Mouse (Mus musculus): ENCODE measurements around the gene Fndc9. TPM values are rescaled to one million over a fixed set of nuclear protein-coding genes. Genes with fewer than 3 reads are reported as not detected.

Fndc9 gene
- polyA plus RNA-seq, 1 experiment from 2014 or later: 0.08 TPM

DNA sequence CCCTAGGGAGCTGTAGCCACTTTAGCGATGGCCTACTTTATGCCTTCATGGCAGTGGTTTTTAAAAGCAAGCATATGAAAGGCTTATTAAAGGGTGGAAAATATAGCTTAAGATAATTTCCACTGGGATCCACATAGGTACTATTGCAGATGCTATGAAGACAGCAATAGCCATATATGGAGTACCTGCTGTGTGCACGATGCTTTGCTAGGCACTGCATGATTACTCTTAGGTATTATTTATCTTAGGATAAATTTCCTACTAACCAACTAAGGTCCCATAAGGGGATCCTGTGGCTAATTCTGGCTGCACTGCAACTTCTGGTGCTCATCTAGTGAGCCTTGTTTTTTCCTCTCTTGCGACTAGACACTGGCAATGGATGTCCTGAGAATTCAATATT, 13.0 kb downstream of the Fndc9 start:
- H3K4me1 ChIP-seq (ENCODE audit: control insufficient read depth in 2 of 2, insufficient read depth in 2 of 2, low read length in 2 of 2): no peaks in the 10 kb centered on the region
- 87% methylated on average over 3 of the region's 3 CpGs for WGBS

DNA sequence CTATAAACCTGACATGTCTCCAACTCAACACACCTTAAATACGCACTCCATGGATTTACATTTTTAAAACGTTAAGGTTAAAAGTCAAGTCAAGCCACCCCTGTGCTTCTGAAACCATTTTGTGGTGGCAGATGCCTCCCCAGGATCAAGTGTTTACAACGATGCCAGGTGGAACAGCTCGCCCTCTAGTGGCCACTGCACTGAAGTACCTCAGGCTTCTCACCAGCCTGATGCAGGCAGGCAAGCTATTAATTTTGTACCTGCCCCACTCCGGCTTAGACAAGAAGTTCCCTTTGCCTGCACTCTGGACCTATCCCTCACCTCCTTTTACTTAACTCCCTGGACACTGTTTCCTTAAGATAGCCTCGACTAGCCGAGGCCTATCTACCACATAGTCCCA, 16.7 kb downstream of the Fndc9 start:
- Histone ChIP-seq H3K9ac (ENCODE audit: low read length) (no peak overlapping the region), H3K4me2 (ENCODE audit: low read length) (no peak overlapping the region), H3K9me3 (ENCODE audit: control insufficient read depth, low read length) (peaks cover 4% of the 10 kb centered on the region; the same call in 1 of the 2 replicates), H3K36me3 (ENCODE audit: control insufficient read depth, insufficient read depth, low read length) (0 out of 2 replicates have a peak, but pooled peaks cover 7% of the 10 kb centered on the region), H3K27ac (replicated peaks in 1 of 2; ENCODE audit: control insufficient read depth in 1 of 2, insufficient read depth in 1 of 2, low read depth in 2 of 2, low read length in 2 of 2) (no peak overlapping the region), H3K4me1 (ENCODE audit: control insufficient read depth in 2 of 2, insufficient read depth in 2 of 2, low read length in 2 of 2) (no peaks in the 10 kb centered on the region), H3K27me3 (ENCODE audit: control insufficient read depth, insufficient read depth, low read length) (no peaks in the 10 kb centered on the region), H3K4me3 (ENCODE audit: control insufficient read depth in 1 of 2, insufficient read depth in 1 of 2, low read depth in 1 of 2, low read length in 2 of 2) (no peak overlapping the region)
- WGBS: 28% methylated on average over 7 of the region's 7 CpGs
- no peak for ATAC-seq (ENCODE audit: insufficient number of reproducible peaks, insufficient read depth, low FRiP score, low read depth)

More for the DNA sequence above, 13.0 kb downstream of the Fndc9 start:
- ATAC-seq (ENCODE audit: insufficient number of reproducible peaks, insufficient read depth, low FRiP score, low read depth): no peak
- no peak overlapping the region for H3K27ac ChIP-seq (replicated peaks in 1 of 2; ENCODE audit: control insufficient read depth in 1 of 2, insufficient read depth in 1 of 2, low read depth in 2 of 2, low read length in 2 of 2)
- no peaks in the 10 kb centered on the region for H3K27me3 ChIP-seq (ENCODE audit: control insufficient read depth, insufficient read depth, low read length)
- no peak overlapping the region for H3K4me3 ChIP-seq (ENCODE audit: control insufficient read depth in 1 of 2, insufficient read depth in 1 of 2, low read depth in 1 of 2, low read length in 2 of 2)
- no peak overlapping the region for H3K4me2 ChIP-seq (ENCODE audit: low read length)
- no peaks in the 10 kb centered on the region for H3K9me3 ChIP-seq (ENCODE audit: control insufficient read depth, low read length)
- H3K36me3 ChIP-seq (ENCODE audit: control insufficient read depth, insufficient read depth, low read length): 0 out of 2 replicates have a peak, but pooled peaks cover 2% of the 10 kb centered on the region
- no peak overlapping the region for H3K9ac ChIP-seq (ENCODE audit: low read length)

DNA sequence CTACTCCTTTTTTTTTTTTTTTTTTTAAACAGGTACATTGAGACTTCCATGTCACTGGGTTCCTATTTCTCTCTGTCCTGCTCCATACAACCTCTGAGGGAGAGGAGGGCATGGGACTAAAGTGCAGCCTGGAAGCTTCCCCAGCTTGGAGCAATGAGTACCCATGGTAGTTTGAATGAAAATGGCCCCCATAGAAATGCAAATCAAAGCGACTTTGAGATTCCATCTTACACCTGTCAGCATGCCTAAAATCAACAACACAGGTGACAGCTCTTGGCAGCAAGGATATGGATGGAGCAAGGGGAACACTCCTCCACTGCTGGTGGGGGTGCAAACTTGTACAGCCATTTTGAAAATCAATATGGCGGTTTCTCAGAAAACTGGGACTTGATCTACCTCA, 20.0 kb downstream of the Fndc9 start:
- H3K9me3 ChIP-seq (ENCODE audit: control insufficient read depth, low read length): peaks cover 4% of the 10 kb centered on the region; the same call in 1 of the 2 replicates
- H3K4me2 ChIP-seq (ENCODE audit: low read length): no peak overlapping the region
- no peak overlapping the region for H3K27ac ChIP-seq (replicated peaks in 1 of 2; ENCODE audit: control insufficient read depth in 1 of 2, insufficient read depth in 1 of 2, low read depth in 2 of 2, low read length in 2 of 2)
- H3K36me3 ChIP-seq (ENCODE audit: control insufficient read depth, insufficient read depth, low read length): 0 out of 2 replicates have a peak, but pooled peaks cover 5% of the 10 kb centered on the region
- no peak overlapping the region for H3K4me3 ChIP-seq (ENCODE audit: control insufficient read depth in 1 of 2, insufficient read depth in 1 of 2, low read depth in 1 of 2, low read length in 2 of 2)
- H3K9ac ChIP-seq (ENCODE audit: low read length): no peak overlapping the region
- no peak for ATAC-seq (ENCODE audit: insufficient number of reproducible peaks, insufficient read depth, low FRiP score, low read depth)
- 74% methylated on average over 2 of the region's 2 CpGs for WGBS
- no peaks in the 10 kb centered on the region for H3K4me1 ChIP-seq (ENCODE audit: control insufficient read depth in 2 of 2, insufficient read depth in 2 of 2, low read length in 2 of 2)
- no peaks in the 10 kb centered on the region for H3K27me3 ChIP-seq (ENCODE audit: control insufficient read depth, insufficient read depth, low read length)

DNA sequence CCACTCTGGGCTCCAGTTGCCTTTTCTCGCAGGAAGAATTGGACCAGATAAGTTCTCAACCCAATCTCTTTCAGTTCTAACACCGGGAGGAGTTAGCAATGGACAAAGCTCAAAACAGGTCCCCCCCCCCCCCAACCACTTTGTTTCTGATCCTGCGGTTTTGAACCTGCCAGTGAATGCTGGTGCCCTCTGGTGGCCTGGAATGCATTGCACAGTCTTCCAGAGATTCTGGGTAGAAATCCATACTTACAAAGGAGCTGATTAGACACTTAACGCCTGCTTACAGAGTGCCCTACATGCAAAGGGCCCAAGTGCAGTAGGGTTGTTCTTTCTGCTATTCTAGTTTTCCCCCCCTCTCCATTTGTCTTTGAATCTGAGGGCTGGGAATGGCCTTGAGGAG, 22.9 kb downstream of the Fndc9 start:
- Histone ChIP-seq H3K27me3 (ENCODE audit: control insufficient read depth, insufficient read depth, low read length) (no peaks in the 10 kb centered on the region), H3K4me3 (ENCODE audit: control insufficient read depth in 1 of 2, insufficient read depth in 1 of 2, low read depth in 1 of 2, low read length in 2 of 2) (no peak overlapping the region), H3K27ac (replicated peaks in 1 of 2; ENCODE audit: control insufficient read depth in 1 of 2, insufficient read depth in 1 of 2, low read depth in 2 of 2, low read length in 2 of 2) (no peak overlapping the region), H3K36me3 (ENCODE audit: control insufficient read depth, insufficient read depth, low read length) (0 out of 2 replicates have a peak, but pooled peaks cover 5% of the 10 kb centered on the region), H3K9ac (ENCODE audit: low read length) (no peak overlapping the region), H3K4me2 (ENCODE audit: low read length) (no peak overlapping the region), H3K4me1 (ENCODE audit: control insufficient read depth in 2 of 2, insufficient read depth in 2 of 2, low read length in 2 of 2) (no peaks in the 10 kb centered on the region), H3K9me3 (ENCODE audit: control insufficient read depth, low read length) (peaks cover 4% of the 10 kb centered on the region; the same call in 1 of the 2 replicates)
- no peak for ATAC-seq (ENCODE audit: insufficient number of reproducible peaks, insufficient read depth, low FRiP score, low read depth)
- 58% methylated on average over 4 of the region's 4 CpGs for WGBS

DNA sequence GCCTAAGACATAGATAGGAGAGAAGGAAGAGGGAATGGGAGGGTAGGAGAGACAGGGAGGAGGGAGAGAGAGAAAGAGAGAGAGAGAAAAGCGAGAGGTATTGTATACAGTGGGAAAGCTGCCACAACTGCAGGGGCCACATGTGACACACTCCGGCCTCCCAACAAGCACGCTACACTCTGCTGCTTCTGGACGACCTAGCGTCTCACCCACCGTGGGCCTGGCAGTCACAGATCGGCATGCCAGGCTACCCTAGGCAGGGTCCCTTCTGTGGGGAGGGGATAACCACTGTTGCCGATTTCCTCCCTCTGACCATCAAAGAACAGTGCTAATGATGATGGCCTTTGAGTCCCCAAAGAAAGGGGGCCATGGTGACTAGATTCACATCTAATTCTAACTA, 23.4 kb downstream of the Fndc9 start:
- no peak overlapping the region for H3K27ac ChIP-seq (replicated peaks in 1 of 2; ENCODE audit: control insufficient read depth in 1 of 2, insufficient read depth in 1 of 2, low read depth in 2 of 2, low read length in 2 of 2)
- H3K36me3 ChIP-seq (ENCODE audit: control insufficient read depth, insufficient read depth, low read length): 0 out of 2 replicates have a peak, but pooled peaks cover 2% of the 10 kb centered on the region
- WGBS: 91% methylated on average over 8 of the region's 8 CpGs
- H3K9ac ChIP-seq (ENCODE audit: low read length): no peak overlapping the region
- no peak for ATAC-seq (ENCODE audit: insufficient number of reproducible peaks, insufficient read depth, low FRiP score, low read depth)
- no peaks in the 10 kb centered on the region for H3K27me3 ChIP-seq (ENCODE audit: control insufficient read depth, insufficient read depth, low read length)
- H3K4me2 ChIP-seq (ENCODE audit: low read length): no peak overlapping the region
- H3K4me3 ChIP-seq (ENCODE audit: control insufficient read depth in 1 of 2, insufficient read depth in 1 of 2, low read depth in 1 of 2, low read length in 2 of 2): no peak overlapping the region
- H3K9me3 ChIP-seq (ENCODE audit: control insufficient read depth, low read length): peaks cover 4% of the 10 kb centered on the region; the same call in 1 of the 2 replicates
- no peaks in the 10 kb centered on the region for H3K4me1 ChIP-seq (ENCODE audit: control insufficient read depth in 2 of 2, insufficient read depth in 2 of 2, low read length in 2 of 2)

DNA sequence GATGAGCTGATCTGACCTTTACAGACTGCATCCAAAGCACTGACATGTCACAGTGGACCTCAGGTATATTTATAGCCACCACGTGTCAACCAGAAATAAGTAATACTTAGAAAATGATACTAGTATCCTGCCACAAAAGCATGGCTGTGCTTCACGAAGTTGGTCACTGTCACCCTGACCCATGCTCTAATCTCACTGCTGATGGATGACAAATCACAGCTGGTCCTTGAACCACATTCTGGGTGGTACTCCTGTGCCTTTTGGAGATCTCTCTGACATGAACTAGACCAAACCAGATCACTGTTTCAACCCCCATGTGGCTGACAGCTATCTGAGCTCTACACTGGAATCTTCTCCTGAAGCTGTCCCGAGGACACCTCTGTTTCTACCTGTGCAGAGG, 27.5 kb downstream of the Fndc9 start:
- no peaks in the 10 kb centered on the region for H3K4me1 ChIP-seq (ENCODE audit: control insufficient read depth in 2 of 2, insufficient read depth in 2 of 2, low read length in 2 of 2)
- H3K4me3 ChIP-seq (ENCODE audit: control insufficient read depth in 1 of 2, insufficient read depth in 1 of 2, low read depth in 1 of 2, low read length in 2 of 2): no peak overlapping the region
- H3K27ac ChIP-seq (replicated peaks in 1 of 2; ENCODE audit: control insufficient read depth in 1 of 2, insufficient read depth in 1 of 2, low read depth in 2 of 2, low read length in 2 of 2): no peak overlapping the region
- no peaks in the 10 kb centered on the region for H3K9me3 ChIP-seq (ENCODE audit: control insufficient read depth, low read length)
- no peak overlapping the region for H3K4me2 ChIP-seq (ENCODE audit: low read length)
- H3K9ac ChIP-seq (ENCODE audit: low read length): no peak overlapping the region
- WGBS: 58% methylated on average over 3 of the region's 3 CpGs
- no peaks in the 10 kb centered on the region for H3K36me3 ChIP-seq (ENCODE audit: control insufficient read depth, insufficient read depth, low read length)
- H3K27me3 ChIP-seq (ENCODE audit: control insufficient read depth, insufficient read depth, low read length): no peaks in the 10 kb centered on the region
- ATAC-seq (ENCODE audit: insufficient number of reproducible peaks, insufficient read depth, low FRiP score, low read depth): no peak

DNA sequence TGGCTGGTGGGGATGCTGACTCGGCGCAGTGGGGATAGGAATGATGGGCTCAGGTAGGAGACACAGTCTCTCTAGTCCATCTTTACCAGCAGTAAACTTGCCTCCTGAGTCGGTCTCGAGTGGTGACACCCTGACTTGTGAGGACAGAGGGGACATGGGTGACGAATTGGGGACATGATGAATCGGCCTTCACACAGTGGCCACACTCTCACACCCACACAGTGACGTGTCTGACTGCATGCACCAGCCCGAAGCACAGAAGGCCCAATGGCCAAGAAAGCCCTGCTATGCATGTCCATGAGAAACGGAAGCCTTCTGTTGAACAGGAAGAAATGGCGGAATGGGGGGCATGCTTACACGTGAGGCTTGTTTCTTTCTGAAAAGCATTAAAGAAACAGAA, 28.0 kb downstream of the Fndc9 start:
- WGBS: 84% methylated on average over 11 of the region's 11 CpGs
- no peaks in the 10 kb centered on the region for H3K4me1 ChIP-seq (ENCODE audit: control insufficient read depth in 2 of 2, insufficient read depth in 2 of 2, low read length in 2 of 2)
- H3K27me3 ChIP-seq (ENCODE audit: control insufficient read depth, insufficient read depth, low read length): no peaks in the 10 kb centered on the region
- ATAC-seq (ENCODE audit: insufficient number of reproducible peaks, insufficient read depth, low FRiP score, low read depth): no peak
- H3K4me3 ChIP-seq (ENCODE audit: control insufficient read depth in 1 of 2, insufficient read depth in 1 of 2, low read depth in 1 of 2, low read length in 2 of 2): no peak overlapping the region
- no peak overlapping the region for H3K4me2 ChIP-seq (ENCODE audit: low read length)
- H3K9ac ChIP-seq (ENCODE audit: low read length): no peak overlapping the region
- no peaks in the 10 kb centered on the region for H3K9me3 ChIP-seq (ENCODE audit: control insufficient read depth, low read length)
- no peak overlapping the region for H3K27ac ChIP-seq (replicated peaks in 1 of 2; ENCODE audit: control insufficient read depth in 1 of 2, insufficient read depth in 1 of 2, low read depth in 2 of 2, low read length in 2 of 2)
- no peaks in the 10 kb centered on the region for H3K36me3 ChIP-seq (ENCODE audit: control insufficient read depth, insufficient read depth, low read length)

DNA sequence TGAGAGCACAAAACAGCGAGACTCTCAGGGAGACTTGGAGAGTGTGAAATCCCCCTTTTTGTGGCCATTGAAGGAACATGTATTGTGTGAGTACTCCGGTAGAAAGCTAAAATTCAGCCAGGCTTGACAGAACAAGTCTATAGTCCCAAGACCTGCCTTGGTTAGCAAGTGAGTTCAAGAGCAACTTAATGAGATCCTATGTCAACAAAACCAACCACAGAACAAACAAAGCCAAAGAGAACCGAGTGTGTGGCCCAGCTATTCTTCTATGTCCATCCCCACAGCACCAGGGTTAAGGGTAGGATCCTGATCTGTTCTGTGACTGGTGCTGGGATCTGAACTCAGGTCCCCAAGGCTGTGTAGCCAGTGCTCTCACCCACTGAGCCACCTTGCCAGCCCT, 29.3 kb downstream of the Fndc9 start:
- ATAC-seq (ENCODE audit: insufficient number of reproducible peaks, insufficient read depth, low FRiP score, low read depth): no peak
- Histone ChIP-seq H3K4me1 (ENCODE audit: control insufficient read depth in 2 of 2, insufficient read depth in 2 of 2, low read length in 2 of 2) (no peaks in the 10 kb centered on the region), H3K4me2 (ENCODE audit: low read length) (no peak overlapping the region), H3K27me3 (ENCODE audit: control insufficient read depth, insufficient read depth, low read length) (no peaks in the 10 kb centered on the region), H3K9ac (ENCODE audit: low read length) (no peak overlapping the region), H3K36me3 (ENCODE audit: control insufficient read depth, insufficient read depth, low read length) (no peaks in the 10 kb centered on the region), H3K4me3 (ENCODE audit: control insufficient read depth in 1 of 2, insufficient read depth in 1 of 2, low read depth in 1 of 2, low read length in 2 of 2) (no peak overlapping the region), H3K9me3 (ENCODE audit: control insufficient read depth, low read length) (no peaks in the 10 kb centered on the region), H3K27ac (replicated peaks in 1 of 2; ENCODE audit: control insufficient read depth in 1 of 2, insufficient read depth in 1 of 2, low read depth in 2 of 2, low read length in 2 of 2) (no peak overlapping the region)
- 76% methylated on average over 3 of the region's 3 CpGs for WGBS

All from heart, embryonic 14.5 days (tissue).